Mouse (Mus musculus) kidney, embryonic 15.5 days (tissue): ENCODE measurements around the gene Sez6l. TPM values are rescaled to one million over a fixed set of nuclear protein-coding genes. Genes with fewer than 3 reads are reported as not detected.

Experiments
- ATAC-seq: fragments of 200-750 bp; cut with Nextera tagmentation; replicated peaks from 2 replicates; pipeline ENCODE4 v1.8.0; 2017; ENCODE audit warnings: moderate TSS enrichment; ENCODE audit not compliant: low FRiP score
- H3K27ac ChIP-seq: fragments of 300-500 bp; sonication (generic); 2 replicates; pipeline ENCODE4 v1.5.1; 2015; ENCODE audit warnings: mild to moderate bottlenecking, inconsistent platforms
- H3K27me3 ChIP-seq: fragments of 300-500 bp; sonication (generic); 2 replicates; pipeline ENCODE4 v1.6.1; 2015; ENCODE audit warnings: inconsistent platforms
- H3K36me3 ChIP-seq: fragments of 300-500 bp; sonication (generic); 2 replicates; pipeline ENCODE4 v1.6.1; 2015; ENCODE audit warnings: inconsistent platforms
- H3K4me1 ChIP-seq: fragments of 300-500 bp; sonication (generic); 2 replicates; pipeline ENCODE4 v1.6.1; 2015; ENCODE audit warnings: inconsistent platforms
- H3K4me2 ChIP-seq: fragments of 300-500 bp; sonication (generic); 2 replicates; pipeline ENCODE4 v1.6.1; 2015; ENCODE audit warnings: moderate library complexity, mild to moderate bottlenecking, inconsistent platforms
- H3K4me3 ChIP-seq: fragments of 300-500 bp; sonication (generic); replicated peaks from 2 replicates; pipeline ENCODE4 v1.5.1; 2015; ENCODE audit warnings: mild to moderate bottlenecking, inconsistent platforms
- H3K9ac ChIP-seq: fragments of 300-500 bp; sonication (generic); 2 replicates; pipeline ENCODE4 v1.6.1; 2015; ENCODE audit warnings: mild to moderate bottlenecking, inconsistent platforms
- H3K9me3 ChIP-seq: fragments of 300-500 bp; sonication (generic); replicated peaks from 2 replicates; pipeline ENCODE4 v1.6.1; 2016; ENCODE audit warnings: inconsistent platforms
- WGBS: fragments of 180-500 bp; shearing (Covaris S2); methylation state at CpG from one replicate; pipeline ENCODE4 v1.1.7; 2015; ENCODE audit warnings: mixed read lengths; 5-methylcytosine and 5-hydroxymethylcytosine counted together
- polyA plus RNA-seq: library from polyadenylated mRNA; unstranded; fragments of >200 nt; fragmentation: Nextera tagmentation; extraction: Ambion mirVana; gene quantifications from 2 replicates; pipeline ENCODE4 v1.2.1, GENCODE M21; 2015

Sez6l gene
- polyA plus RNA-seq, 1 experiment from 2014 or later = 0.82 TPM

DNA sequence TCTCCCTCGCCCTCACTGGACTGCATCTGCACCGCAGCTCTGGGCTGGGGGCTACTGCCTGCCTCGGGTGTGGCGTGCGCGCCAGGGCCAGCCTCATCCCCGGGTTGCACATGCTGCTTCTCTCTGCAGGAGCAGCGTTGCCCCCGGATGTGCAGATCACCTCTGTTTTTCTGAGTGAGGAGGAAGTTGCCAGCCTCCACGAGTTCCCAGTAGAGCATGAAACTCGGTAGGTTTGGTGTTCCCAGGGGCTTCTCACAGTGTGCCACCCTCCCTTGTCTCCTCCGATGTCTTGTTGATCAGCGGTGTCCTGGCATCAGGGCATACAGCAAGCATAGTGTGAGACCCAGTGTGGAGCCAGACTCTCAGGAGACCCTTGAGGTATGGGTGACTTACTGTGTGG lies 207.7 kb downstream of the Sez6l start:
- no peak overlapping the region for H3K4me2 ChIP-seq
- no peak overlapping the region for H3K27ac ChIP-seq
- H3K9ac ChIP-seq = no peak overlapping the region
- ATAC-seq = no peak
- H3K36me3 ChIP-seq = peaks cover 86% of the 10 kb centered on the region
- no peaks in the 10 kb centered on the region for H3K27me3 ChIP-seq
- no peaks in the 10 kb centered on the region for H3K9me3 ChIP-seq
- H3K4me1 ChIP-seq = no peaks in the 10 kb centered on the region
- 91% methylated on average over 13 of the region's 13 CpGs for WGBS
- no peak overlapping the region for H3K4me3 ChIP-seq

Other genes starting within 250 kb of the Sez6l start
- gene Srrd, start 234.1 kb downstream of the Sez6l start, polyA plus RNA-seq = 38.5 and 44.8 TPM in 2 replicates
- 33.4 and 39.1 TPM in 2 replicates for gene Hps4, start 234.1 kb downstream of the Sez6l start, polyA plus RNA-seq
- gene Gm6583, start 221.2 kb downstream of the Sez6l start, polyA plus RNA-seq = 0.19 and 0.26 TPM in 2 replicates
- gene Asphd2, start 182.3 kb downstream of the Sez6l start, polyA plus RNA-seq = 6.9 and 8.1 TPM in 2 replicates
- gene Gm6588, start 127.8 kb downstream of the Sez6l start, polyA plus RNA-seq = not detected in 2 replicates